Mouse (Mus musculus): ENCODE results near the gene 1700001P01Rik.

The 1700001P01Rik gene

DNA sequence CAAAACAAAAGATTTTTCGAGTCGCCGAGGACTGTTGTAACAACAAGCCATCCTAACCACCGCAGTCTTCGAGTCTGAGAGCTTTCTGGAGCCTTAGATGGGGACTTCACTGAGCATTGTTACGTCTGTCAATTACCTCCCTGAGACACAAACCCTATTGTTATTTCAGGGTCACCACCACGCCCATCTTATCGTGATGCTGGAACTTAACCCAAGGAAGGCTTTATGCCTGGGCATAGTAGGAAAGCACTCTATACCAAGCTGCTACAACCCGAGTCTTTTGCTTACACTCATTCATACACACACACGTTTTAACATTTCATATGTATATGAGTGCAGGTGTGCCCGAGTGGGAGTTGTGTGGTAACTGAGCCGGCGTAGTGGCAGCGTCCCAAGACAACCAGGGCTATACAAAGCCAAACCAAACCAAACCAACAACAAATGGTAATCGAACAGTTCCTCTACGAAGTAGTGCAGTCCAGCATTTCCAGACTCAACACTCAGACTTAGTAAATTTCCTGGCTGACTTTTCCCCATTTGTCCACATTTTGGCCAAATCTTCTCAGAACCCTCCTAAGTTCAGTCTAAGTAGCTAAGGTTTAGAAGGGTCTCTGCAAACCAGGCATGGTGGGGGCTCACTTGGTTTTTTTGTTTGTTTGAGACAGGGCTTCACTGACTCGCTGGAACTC is at the start of gene 1700001P01Rik:
Gene 1700001P01Rik (minus strand): TSS at position 111 of the 689 bp plus-strand sequence.
- DNase-seq (ENCODE audit: low spot score in 2 of 2), result no peak

DNA sequence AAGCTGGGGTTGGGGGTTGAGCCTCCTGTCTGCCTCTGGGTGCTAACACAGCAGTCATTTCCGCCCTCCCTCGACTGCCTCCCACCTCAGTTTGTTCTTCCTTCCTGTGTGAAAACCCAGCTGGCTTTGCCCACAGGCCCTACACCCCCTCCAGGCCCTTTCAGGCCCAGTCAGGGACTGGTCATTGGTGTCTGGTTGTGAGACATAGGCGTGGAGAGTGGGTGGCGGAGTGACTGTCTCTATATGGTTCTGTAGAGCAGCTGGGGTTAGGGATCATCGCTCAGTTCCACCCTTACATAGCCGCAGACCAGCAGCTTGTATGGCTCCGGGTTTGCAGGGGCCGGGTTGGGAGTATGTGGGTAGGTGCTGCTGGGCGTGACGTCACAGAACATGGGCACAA is 49.6 kb upstream of the 1700001P01Rik start:
- DNase-seq (ENCODE audit: low spot score in 2 of 2), result peak; percentile 89 to 97

DNA sequence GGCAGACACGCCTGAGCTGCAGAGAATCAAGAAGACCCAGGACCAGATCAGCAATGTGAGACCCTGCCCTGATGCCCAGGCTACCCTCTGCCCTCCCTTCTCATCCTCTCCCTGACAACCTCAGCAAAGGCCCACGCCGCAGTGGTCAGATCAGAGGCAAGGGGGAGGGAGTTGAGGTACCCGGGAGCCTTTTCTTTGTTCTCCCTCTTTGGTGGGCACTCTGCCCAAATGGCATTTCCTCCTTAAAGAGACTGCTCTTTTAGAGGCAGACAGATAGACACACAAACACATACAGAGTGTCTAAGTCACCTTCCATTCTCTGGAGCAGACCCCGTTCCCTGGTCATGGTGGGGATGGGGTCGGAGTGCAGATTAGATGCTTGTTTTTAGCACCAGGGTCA is 49.2 kb upstream of the 1700001P01Rik start:
- no peak for DNase-seq (ENCODE audit: low spot score in 2 of 2)

DNA sequence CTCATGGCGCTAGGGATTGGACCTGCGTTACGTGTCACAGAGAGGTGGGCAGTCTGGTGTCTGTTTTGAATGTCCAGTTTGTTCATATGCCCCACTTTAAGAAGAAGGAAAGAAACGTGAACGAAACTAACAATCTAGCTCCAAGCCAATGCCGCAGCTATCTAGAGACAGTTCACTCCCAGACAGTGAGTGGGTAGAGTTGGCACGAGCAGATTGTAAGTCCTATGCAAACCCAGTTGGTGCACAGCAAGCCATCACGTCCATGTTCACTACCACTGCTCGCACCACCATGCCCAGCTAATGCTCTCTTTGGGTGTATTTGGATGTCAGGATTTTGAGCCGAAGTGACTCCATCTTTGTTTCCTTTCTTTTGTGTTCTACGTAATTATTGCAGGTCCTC is 48.5 kb upstream of the 1700001P01Rik start:
- no peak for DNase-seq (ENCODE audit: low spot score in 2 of 2)

DNA sequence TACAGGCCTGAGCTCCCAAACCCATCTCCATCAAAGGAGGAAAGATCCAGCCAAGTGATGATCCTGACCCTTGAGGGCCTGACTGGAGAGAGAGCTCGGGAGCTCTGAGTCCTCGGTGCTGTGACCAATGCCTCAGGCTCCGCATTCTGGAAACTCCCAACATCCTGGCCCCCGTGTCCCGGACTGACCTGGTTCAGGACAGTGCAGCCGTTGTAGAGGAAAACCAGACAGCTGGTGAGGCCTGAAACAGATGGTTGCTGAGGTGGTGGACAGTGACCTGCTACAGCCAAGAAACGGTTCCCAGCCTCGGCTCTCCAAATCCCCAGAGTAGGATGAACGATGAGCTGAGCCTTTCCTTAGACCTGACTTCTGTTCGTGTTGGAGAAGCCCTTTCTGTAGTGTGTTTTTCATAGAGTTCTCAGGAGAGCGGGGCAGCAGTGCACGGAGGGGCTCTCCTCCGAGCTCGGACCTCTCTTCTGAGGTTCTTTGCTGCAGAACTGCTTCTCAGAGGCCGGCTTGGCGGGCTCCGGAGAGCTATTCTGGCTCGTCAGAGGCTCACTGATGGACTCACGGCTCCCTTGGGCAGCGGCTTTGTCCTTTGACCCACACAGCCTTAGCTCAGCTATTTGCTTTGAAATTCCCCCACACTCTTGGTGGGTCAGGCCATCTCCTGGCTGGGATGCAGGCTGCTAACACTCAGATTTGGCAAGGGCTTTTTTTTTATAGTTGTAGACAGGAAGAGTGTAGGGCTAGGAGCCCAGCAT is 47.3 kb upstream of the 1700001P01Rik start:
- DNase-seq (ENCODE audit: low spot score in 2 of 2), result no peak

DNA sequence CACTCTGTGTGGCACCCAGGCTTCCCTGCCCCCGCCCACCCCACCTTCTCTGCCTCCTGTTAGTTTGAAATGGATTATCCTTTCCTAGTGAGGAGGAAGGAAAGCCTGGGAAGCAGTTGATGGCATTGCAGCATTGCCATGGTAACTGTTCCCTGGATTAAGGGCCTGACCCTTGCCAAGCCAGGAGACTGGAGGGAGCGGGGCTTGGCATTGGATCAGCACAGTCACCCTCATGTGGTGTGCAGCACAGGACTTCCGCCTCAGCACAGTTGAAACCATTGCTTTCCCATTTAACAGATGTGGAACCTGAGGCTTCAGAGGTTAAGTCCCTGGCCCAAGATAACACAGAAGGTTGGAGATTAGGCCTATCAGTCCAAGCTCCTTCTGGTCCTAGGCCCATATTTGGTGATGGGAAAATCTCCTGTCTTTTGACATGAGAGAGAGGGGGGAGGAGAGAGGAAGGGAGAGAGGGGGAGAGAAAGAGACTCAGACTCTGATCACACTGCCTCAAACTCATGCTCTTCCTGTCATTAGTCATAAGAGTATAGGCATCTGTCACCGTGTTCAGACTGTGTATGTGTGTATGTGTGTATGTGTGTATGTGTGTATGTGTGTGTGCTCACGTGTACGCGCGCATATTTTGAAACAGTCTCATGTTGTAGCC is 45.8 kb upstream of the 1700001P01Rik start:
- peak in 1 of 2 experiments; percentile 34 for DNase-seq (ENCODE audit: low spot score in 2 of 2)

DNA sequence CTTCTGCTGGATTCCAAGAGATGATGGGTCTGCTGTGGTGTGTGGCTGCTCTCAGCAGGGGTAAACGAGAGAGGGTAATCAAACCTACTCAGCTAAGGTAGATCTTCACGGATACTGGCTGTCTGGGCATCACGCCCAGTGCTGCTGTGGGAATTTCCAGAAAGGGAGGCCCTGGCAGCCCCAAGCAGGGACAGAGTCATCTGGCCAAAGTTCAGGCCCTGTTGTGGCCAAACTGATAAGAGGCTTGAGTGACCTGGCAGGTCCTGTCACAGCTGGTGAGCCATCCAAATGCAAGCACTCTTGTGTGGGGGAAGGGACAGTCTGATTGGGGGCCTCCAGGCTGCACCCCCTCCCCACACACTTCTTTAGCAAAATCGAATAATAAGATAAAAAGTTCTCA is 45.1 kb upstream of the 1700001P01Rik start:
- DNase-seq (ENCODE audit: low spot score in 2 of 2), result peak; percentile 43 to 64

DNA sequence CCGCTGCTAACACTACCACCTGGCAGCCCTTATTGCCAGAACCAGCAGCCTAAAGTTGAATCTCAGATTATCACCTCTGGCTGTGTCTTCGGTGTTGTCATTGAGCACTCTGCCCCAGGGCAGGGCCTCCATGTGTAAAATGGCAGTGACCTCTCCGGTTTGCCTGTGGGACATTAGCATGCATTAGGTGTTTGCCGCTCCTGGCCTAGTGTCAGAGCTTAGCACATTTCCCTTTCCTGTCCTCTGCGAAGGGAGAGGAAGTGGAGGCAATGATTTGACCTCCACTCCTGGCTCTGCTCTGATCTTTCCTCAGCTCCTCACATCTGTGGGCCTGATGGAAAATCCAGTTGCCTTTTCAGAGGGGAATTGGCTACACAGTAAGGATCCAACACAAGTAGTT is 44.2 kb upstream of the 1700001P01Rik start:
- no peak for DNase-seq (ENCODE audit: low spot score in 2 of 2)

DNA sequence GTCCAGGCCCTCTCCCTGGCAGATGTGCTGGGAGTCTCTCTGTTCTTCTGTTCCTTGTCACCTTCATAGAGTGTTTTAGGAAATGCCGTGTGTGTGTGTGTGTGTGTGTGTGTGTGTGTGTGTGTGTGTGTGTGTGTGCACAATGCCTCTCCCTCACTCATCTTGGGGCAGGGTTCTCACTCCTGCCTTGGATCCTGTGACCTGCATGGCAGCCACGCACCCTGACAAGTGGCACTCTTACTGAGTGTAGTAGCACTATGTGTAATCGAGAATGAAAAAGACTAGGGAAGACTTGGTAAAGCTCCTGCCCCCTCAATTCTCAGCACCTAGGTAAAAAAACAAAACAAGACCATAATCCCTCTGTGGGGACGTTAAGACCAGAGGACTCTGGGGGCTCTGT is 43.4 kb upstream of the 1700001P01Rik start:
- no peak for DNase-seq (ENCODE audit: low spot score in 2 of 2)

DNA sequence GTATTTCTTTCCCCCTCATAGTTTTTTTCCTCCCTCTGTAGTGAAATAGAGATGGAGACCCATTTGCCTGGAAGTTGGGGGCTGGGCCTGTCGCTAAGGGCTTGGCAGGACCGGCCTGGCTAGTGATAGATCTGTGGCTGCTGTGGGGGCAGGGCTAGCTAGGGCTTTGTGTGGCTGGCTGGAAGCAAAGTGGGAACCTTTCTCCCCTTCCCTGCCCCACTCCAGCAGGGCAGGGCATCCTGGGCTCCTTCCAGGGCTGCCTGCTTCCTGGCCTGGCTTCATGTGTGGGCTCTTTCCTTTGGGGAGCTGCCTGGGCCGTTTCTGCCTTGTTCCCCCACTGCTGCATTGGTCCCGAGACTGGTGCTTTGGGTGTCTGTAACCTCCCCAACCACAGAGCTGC is 42.9 kb upstream of the 1700001P01Rik start:
- peak in 1 of 2 experiments; percentile 42 for DNase-seq (ENCODE audit: low spot score in 2 of 2)

DNA sequence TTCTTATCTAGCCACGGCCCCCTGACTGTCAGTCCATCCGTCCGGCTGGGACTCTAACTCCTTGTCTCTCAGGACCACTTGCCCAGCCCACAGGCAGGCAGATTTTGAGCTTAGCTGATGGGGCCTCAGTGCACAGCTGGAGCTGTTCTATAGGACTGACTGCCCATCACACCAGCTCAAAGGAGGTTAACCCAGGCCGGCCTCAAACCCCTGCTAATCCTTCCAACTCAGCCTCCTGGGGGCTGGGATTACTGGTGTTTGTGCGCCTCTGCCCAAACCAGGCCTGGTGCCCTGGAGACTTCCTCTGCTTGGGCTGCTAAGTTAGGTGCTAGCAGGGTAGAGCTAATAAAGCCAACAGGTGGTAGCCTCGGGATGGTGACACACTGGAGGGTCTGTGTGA is 42.3 kb upstream of the 1700001P01Rik start:
- DNase-seq (ENCODE audit: low spot score in 2 of 2), result no peak

DNA sequence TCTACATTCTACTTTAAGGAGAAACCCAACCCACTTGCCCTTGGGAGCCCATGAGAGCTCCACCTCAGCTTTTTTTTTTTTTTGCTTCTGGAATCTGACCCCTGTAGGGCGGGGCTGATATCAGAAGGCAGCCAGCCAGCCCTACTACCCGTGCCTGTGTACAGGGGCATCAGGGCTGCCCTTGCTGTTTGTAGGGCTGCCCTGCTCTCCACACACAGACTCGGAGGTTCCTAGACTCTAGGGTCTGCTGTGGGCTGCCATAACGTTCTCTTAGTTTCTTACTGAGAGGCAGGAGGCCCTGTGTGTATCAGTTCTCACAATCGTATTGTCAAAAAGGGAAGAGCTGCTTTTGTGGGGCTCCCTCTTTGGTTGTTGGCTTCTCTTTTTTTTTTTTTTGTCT is 41.7 kb upstream of the 1700001P01Rik start:
- no peak for DNase-seq (ENCODE audit: low spot score in 2 of 2)

DNA sequence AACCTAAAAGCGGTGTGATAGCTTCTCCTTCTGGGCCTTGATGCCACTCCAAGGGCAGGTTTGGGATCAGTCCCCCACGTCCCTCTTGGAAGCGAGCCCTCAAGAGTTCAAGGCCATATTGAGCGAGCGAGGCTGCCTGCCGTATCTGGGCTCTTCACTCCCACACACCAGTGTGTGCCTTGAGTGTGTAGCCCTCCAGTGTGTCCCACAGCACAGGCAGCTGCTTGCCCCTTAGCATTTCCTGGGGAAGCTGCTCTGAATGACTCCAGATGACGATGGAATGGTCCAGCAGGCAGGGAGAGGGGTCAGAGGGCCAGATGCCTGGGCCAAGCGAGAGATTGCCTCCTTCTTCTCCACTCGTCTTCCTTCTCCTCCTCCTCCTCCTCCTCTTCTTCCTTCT is 41.2 kb upstream of the 1700001P01Rik start:
- DNase-seq (ENCODE audit: low spot score in 2 of 2), result no peak

DNA sequence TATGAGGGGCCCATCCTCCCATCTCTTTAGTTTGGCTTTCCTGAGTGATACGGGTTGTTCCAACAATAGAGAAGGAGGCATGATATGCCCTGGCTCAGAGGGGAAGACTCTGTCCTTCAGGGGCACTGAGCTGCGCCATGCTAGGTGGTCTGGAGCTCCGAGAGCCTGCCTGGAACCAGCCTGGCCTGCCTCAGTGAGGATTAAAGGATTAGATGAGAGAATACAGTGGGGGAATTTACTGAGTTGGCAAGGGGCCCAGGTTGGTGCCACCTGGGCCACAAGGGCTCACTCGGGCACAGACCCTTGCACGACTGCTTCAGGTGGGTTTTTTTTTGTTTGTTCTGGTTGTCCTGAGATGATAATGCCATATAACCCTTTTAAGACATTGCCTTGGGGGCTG is 40.5 kb upstream of the 1700001P01Rik start:
- no peak for DNase-seq (ENCODE audit: low spot score in 2 of 2)

DNA sequence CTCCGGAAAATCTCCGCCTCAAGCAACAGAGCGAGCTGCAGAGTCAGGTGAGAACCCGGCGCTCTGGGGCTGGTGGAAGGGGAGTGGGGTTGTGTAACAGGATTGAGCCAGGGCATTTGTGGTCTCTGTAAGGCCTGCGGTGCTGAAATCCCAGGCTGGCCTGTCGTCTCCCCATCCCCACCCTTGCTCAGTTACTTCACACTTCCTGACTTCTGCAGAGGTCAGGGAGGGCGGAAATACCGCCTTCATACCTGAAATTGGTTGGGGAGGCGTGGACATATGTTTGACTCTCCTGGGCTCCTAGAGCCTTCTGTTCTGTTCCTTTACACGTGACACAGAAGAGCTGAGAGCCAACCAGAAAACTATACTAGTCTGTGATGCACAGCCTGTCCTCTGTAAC is 40.0 kb upstream of the 1700001P01Rik start:
- DNase-seq (ENCODE audit: low spot score in 2 of 2), result no peak

DNA sequence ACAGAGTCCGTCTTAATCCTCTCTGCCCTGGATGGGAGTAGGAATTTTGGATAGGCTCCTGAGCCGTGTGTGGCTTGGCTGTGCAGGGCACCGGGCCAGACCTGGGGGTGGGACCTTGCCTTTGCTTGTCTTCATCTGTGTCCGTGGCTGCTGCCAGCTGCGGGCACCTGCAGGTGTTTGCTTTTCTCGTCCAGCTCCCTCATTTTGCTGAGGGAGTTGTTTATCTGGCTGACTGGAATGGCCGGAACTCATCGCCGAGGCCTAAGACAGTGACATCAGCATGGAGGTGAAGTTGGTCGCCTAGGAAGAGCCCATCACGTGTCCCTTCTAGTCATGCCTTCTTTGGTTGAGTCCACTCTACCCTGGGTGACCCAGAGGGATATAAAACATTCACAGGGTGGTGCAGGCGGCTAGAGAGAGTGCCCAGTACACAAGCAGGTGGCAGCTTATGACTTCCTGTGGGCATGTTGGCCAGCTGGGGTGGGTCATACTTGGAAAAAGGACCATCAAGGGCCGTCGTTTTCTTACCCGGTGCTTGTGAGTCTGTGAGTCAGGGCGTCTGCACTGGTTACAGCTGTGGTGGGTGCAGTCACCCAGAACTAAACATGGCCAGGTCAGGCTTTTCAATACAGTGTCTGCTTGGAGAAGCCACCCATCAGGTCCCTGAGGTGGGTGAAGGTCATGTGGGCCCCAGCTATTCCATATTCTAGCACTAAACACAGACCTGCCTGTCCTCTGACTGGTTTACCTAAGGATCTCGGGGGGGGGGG is 38.2 kb upstream of the 1700001P01Rik start:
- DNase-seq (ENCODE audit: low spot score in 2 of 2), result peak in 1 of 2 experiments; percentile 30

DNA sequence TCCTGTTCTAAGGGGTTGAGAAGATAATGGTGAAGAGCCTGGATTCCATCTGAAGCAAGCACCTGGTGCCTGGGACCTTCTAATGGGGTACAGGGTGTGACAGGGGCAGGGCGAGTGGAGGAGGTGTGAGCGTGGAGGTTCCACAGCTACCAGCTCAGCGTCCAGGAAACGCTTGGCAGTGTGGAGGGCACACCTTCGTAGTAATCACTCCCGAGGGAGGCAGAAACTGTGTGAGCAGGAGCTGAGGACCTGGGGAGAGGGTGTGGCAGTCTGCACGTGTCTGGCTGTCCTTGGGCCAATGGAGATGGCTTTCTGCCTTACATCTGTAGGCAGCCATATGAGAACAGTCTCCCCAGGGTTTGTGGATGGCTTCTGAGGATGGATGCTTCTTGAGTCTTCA is 37.4 kb upstream of the 1700001P01Rik start:
- DNase-seq (ENCODE audit: low spot score in 2 of 2), result no peak

DNA sequence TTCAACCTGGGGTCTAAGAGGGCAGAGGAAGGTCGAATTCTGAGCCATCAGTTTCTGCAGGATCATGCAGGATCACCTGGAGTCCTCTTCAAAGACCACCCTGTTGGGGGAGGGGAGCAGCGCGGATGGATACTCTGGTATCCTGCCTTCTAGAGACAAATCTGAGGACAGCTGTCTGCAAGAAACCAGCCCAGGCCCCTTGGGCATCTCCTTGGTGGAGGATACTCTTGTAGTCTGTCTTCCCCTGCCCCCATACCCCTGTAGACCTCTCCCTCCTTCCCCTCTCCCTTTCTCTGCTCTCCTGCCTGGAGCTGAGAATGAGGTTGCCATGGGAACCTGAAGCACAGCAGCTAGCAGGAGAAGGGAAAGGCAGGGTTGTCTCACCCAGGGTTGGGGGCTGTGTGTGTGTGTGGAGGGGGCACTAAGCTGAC is 36.8 kb upstream of the 1700001P01Rik start:
- DNase-seq (ENCODE audit: low spot score in 2 of 2), result no peak

DNA sequence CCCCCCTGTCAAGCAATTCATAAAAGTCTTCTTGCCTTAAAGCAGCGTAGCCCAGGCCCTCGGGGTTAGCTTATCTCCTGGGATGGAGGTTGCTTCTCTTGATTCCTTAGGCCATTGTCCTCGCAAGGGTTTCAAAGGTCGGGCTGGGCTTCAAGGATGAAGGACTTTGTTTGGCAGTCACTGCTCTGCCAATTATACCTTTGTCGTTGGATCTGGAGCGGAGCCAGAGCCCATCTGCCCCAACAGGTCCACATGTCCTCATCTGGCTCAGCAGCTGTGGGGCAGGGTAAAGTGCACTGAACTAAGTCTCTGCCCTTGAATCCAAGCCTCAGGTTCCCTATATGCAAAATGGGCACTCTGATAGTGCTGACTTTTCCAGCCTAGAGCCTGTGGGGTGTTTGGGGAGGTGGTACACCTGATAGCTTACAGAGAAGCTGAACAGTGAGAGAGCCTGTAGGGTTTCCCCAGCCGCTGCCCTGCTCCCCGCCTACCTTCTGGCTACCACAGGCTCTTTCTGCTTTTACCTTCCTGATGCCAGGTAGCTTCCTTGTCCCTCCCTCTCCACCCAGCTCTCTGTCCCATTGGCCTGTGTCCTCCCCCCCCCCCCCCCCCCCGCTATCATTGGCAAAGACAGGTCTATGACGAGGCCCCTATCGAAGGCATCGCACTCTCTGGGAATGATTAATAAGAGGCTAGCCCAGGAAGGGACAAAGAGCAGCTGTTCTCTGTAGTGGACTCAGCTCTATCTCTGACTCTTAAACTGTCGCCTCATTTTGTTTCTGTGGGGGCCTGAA is 36.0 kb upstream of the 1700001P01Rik start:
- DNase-seq (ENCODE audit: low spot score in 2 of 2), result no peak

DNA sequence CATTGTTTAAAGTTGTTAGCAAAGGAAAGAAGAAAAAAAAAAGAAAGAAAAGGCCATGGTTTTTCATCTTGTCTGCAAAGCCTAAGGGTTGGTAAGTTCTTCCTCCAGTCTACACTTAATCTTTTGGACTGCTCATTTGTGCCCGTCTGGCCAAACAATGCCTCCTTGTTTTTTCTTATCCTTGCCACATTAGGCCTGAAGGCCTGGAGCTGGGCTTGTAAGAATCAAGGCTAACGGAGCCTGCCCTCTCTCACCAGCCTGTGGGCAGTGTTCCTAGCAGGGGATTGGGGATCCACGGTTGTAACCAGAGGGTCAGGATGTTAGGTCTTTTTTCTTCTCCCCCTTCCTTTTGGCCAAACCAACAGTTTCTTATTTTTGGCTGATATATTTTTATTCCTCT is 35.3 kb upstream of the 1700001P01Rik start:
- no peak for DNase-seq (ENCODE audit: low spot score in 2 of 2)

DNA sequence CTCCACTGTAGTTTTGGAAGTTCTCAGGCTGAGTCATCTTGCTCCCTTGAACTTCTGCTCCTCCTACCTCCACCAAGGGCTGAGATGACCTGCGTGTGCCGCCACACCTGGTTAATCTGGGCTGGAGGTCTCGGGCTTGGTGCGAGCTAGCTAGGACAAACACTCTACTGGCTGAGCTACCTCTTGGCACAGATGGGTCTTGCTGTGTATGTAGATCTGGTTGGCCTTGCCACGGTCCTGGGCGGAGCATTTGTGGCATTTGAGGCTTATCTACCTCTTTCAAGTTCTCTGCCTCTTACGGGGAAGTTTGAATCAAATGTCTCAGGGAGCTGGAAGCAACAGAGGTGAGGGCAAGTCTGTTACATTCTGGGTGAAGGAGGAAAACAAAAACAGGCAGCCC is 34.6 kb upstream of the 1700001P01Rik start:
- no peak for DNase-seq (ENCODE audit: low spot score in 2 of 2)

Data from natural killer cell, adult 2 months (primary cell).